Mouse (Mus musculus): ENCODE data around the gene S100a5.

DNA sequence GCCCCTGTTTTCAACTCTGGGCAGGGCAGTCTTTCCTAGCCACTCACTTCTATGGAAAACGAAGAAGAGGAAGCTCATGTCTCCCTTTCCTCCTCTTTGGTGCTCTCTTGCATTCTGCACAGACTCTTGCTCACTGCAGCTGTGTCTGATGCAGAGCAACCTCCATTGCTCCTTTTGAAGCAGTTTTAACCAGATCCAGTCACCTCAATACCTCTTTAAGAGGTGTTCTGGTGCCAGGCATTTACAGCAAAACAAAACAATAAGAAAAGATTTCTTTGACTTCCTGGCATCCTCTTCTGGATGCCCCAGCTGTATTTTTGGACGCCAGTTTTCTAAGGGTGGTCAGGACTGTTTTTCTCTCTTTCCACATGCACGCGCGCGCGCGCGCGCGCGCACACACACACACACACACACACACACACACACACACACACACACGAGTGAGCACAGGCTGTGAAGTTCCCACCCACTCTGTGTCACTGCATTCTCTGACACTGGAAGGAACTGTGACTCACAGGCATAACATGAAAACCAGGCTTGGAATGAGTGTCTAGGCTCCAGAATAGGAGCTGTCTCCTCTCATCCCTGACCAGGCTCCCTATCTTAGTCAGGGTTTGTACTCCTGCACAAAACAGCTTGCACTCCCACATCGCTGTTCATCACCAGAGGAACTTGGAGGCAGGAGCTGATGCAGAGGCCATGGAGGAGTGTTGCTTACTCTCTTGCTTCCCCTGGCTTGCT lies 20.8 kb upstream of the S100a5 start:
- TF ChIP-seq CTCF (IDR thresholded peaks at IDR 0.05) = no peak
- TF ChIP-seq POLR2A (IDR thresholded peaks at IDR 0.05; ENCODE audit: insufficient read depth, low read depth, low read length) = no peak
